Mouse (Mus musculus) megakaryocyte, adult 5-6 weeks (primary cell): Measurements from ENCODE around the gene Prtg. TPM values are rescaled to one million over a fixed set of nuclear protein-coding genes. Genes with fewer than 3 reads are reported as not detected.

ENCODE experiments used
- ATAC-seq: 2 replicates; pipeline ENCODE4 v1.8.0; 2016; ENCODE audit warnings: mild to moderate bottlenecking, inconsistent platforms; ENCODE audit not compliant: poor library complexity, severe bottlenecking
- total RNA-seq, 2 experiments: library from RNA; stranded (forward) in 1 of 2; stranded (reverse) in 1 of 2; fragments of 153-499, 151-499 nt in 1 of 2; fragments of 221-1000, 200-1000 nt in 1 of 2; gene quantifications; 2 replicates each; pipeline versions ENCODE4 v1.2.3 to v1.2.4; 2015 to 2017

Gene Prtg
- total RNA-seq, 2 experiments from 2014 or later = not detected

DNA sequence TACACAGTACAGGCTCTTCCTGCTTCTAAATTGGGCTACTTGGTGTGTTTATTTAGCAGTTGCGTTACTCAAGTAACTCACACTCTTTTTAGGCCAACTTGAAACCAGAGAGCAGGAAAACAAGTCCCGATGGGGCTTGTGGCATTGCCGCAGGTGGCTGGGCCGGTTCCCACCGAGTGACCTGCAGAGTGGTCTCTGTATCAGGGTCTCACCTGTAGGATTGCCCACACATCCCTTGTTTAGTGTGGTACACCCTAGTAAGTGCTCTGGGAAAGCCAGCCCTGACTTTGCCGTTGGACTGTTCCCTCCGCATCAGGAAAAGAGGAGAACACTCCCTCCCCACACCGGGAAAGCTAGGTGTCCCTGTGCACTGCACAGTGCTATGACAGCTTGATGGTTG, 95.4 kb downstream of the Prtg start:
- no peak for ATAC-seq

DNA sequence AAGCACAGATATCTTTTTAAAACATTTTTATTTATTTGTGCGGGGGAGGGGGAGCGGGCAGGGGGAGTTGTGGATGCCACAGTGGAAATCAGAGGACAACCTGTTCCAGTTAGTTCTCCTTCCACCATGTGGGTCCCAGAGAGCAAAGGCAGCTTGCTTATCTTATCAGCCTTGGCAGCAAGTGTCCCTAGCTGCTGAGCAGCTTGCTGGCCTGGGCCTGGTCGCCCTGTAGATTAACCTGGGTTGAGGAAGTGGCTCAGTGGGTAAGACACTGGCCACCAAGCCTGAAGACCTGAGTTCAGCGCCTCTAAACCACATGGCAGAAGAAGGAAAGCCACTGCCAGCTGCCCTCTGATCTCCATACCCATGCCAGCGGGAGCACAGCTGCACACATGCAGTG, 95.9 kb downstream of the Prtg start:
- ATAC-seq = no peak

DNA sequence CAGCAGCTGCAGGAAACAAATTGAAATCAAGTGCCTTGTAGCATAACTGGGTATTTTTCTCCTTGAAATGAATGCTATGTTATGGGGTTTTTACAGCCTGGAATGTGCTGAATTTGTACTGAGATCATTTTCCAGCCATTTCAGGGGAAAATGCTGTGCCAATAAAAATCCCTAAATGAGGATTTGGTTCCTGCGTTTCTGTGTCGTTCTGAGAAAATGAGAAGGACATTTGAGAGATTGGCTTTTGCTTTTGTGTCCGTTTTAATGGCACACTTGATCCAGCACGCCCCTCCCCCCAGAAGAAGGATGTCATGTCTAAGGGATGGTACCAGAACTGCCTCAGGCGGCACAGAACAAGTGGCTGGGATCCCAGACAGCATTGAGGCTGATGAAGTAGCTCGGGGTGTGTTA, 100.0 kb downstream of the Prtg start:
- ATAC-seq = no peak

DNA sequence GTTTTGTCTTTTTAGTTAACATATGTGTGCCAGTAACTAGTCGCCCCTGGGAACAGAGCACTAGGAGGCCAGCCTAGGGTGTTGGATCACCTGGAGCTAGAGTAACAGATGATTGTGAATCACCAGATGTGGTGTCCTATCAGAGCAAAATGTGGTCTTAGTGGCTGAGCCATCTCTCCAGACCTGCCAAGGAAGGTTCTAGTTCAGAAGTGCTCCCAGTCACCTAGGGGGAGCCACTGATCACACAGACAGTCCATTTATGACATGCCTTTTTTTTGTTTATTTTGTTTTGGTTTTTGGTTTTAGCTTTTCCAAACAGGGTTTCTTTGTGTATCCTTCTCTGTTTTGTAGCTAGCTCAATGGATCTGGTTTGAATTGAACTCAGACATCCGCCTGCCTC, 104.7 kb downstream of the Prtg start:
- no peak for ATAC-seq

DNA sequence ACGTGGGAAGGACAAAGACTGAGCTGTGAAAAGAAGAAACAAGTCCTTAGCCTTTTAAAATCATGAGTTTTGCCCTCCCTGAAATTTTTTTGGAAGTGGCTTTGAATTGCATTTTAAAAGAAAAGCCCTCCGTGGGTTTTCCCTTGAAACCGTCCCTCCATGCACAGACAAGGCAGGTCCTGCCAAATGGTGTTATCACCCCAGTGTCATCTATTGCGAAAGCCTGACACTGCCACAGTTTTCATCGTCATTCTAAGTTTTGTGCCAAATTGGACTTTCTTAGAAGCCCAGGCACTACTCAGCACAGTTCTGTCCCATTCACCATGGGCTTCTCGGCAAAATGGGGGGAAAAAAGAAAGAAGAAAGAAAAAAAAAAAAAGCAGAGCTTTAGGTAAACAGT, 106.9 kb downstream of the Prtg start:
- no peak for ATAC-seq

DNA sequence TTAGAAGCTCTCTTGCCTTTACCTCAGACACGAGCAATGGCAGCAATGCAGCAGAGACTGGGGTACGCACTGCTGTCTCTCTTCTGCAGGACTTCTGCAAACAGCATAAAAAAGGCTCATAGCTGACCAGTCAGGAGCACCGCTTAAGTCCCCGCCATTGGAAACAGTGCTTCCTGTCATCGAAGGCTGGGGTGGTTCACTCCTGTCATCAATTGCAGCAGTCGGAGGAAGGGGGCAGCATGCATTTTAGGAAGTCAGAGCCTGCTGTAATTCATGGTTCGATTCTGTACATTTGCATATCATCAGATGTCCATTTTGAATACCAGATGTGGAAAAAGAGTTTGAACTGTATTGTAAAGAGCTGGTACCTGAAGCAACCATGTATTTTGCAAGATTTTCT, 109.1 kb downstream of the Prtg start:
- no peak for ATAC-seq

DNA sequence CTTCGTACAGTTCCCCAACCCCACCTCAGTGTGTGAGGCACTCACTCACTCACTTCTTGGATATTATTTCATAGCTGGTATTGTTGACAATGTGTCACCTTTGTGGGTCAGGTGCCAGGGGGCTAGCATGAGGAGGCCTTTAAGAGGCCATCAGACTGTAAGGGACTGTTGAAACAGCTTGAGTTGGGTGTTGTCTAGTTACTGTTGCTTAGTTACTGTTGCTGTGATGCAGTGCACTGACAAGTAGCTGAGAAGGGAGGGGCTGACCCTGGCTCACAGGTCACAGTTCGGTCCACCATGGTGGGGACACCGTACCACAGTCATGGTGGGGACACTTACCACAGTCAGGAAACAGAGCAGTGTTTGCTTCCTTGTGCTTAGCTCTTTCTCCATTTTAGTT, 116.4 kb downstream of the Prtg start:
- ATAC-seq = no peak

DNA sequence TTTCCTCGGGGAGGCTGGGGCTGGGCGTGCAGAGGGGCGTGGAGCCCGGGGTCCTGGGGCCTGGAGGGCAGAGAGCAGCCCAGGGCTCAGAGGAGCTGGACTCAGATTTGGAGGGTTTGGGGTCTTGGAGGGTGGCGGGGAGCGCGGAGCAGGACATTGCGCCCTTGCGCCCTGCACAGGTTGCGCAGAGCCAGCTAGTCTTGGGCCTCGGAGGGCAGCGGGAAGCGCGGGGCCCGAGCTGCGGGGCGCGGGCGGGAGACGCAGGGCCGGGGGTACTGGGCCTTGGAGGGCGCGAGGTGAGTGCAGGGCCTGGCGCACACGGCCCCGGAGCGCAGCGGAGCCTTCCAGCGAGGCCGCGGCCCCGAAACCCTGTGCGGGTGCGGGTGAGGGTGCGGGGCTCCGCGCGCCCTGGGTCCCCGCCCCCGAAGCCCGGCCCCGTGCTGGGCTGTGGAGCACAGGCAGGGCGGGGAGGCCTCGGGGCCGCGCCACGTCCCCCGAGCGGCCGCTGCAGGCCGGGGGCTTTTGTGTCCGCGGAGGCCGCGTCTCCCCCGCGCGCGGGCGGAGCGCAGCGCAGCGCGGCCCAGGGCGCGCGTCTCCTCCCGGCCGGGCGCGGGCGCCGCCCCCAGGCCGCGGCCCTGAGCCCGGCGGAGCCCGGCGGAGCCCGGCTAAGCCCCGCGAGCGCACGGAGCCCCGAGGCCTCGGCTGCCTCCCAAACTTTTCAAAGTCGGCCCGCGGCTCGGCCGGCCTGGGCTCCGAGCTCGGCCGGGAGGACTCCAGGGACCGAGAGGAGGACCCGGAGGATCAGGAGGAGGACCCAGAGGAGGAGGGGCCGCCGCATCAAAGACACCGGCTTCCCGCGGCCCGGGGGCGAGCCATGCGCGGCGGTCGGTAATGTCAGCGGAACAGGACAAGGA, 118.6 kb downstream of the Prtg start, which contains the start of gene Pygo1:
TSS of gene Pygo1 (plus strand) at position 625 of the 914 bp plus-strand sequence.
- ATAC-seq = no peak

DNA sequence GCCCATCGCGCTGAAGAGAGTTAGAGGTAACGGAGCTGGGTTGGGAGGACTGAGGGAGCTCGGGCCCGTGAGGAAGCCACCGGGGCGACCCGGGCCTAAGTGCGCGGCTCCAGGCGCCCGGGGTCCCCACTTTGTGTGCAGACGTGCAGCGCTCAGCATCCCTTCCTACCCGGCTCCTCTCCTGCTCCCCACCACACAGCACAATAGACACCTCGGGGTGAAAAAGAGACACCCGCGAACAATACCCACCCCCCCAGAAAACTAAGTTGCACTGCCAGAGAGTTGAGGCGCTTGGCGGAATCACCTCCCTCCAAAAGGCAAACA, 119.2 kb downstream of the Prtg start:
- ATAC-seq = no peak

DNA sequence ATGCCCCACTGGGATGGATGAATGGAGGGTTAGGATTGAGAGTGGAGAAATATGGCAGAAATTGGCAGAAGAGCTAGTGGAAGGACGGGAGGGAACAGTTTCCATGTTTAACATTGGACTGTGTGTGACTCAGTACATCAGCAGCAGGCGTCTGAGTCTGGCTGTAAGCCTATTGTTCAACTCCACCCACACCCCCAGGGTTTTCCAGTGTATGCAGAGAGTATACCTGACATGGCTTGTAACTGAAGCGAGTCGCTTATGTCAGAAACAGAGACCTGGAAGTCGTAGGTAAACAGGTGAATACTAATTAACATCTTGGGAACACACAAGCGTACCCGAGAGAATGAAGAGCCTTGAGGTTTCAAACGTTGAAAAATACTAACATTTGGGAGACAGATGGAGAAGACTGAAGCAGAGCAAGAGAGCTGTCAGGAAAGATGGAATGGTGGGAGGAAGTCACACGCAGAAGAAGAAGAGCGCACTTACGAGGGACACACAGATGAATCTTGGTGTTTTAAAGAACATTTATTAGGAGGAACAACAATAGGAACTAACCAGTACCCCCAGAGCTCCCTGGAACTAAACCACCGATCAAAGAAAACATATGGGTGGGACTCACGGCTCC, 124.6 kb downstream of the Prtg start:
- no peak for ATAC-seq

DNA sequence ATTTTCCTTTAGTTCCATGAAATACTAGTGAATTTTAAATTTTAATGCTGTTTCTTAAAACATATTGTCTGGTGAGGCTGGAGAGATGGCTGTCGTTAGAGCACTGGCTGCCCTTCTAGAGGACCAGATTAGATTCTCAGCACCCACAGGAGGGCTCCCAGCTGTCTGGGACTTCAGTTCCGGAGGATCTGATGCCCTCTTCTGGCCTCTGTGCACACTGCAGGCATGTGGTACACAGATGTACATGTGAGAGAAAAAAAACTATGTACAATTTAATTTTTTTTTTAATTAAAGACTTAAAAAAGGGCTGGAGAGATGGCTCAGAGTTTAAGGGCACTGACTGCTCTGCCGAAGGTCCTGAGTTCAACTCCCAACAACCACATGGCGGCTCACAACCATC, 128.6 kb downstream of the Prtg start:
- no peak for ATAC-seq

DNA sequence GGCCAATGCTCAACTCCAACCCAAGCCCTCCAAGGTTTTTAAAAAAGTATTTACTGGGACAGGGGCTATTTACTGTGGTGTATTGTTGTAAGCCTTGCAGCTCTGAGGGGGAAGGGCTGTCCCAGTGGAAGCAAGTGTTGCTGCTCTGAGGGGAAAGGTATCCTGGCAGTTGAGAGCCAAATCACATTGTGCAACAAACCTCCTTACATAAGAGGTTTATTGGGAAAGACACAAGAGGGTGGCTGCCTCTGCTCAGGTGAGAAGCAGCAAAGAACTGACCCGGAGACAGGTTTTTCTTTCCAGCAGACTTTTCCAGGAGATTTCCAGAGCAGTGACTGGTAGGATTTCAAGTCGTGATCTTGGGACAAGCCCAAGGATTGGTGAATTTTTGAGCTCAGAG, 129.6 kb downstream of the Prtg start:
- no peak for ATAC-seq

DNA sequence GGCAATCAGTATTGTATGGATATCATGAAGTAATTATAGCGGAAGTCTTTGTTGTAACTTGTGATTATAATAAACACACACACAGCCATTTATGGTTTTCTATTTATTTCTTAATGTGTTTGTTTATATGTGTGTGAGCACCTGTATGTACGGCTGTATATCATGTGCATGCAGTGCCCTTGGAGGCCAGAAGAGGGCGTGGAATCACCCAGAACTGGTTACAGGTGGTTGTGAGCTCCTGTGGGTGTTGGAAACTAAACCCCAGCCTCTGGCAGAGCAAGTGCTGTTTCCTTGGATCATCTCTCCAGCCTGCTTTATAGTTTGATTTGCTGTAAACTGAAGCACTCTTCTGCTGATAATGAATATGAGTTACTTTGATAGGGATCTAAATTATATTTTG, 136.8 kb downstream of the Prtg start:
- no peak for ATAC-seq

DNA sequence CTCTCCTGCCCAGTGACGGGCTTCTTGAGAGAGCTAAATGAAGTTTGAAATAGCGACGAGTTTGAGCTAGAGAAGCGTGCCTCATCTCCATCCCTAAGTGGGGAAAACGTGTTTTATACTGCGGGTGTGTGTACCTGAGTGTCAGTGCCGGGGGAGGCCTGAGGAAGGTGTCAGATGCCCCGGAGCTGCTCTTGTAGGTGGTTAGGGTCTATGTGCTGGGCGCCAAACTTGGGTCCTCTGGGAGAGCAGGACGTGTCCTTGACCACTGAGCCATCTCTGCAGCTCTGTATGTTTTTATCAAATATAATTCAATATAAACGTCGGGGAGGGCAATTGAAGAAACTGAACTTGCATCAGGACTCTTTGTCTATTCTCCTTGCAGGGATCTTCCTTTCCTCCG, 137.6 kb downstream of the Prtg start:
- ATAC-seq = no peak

DNA sequence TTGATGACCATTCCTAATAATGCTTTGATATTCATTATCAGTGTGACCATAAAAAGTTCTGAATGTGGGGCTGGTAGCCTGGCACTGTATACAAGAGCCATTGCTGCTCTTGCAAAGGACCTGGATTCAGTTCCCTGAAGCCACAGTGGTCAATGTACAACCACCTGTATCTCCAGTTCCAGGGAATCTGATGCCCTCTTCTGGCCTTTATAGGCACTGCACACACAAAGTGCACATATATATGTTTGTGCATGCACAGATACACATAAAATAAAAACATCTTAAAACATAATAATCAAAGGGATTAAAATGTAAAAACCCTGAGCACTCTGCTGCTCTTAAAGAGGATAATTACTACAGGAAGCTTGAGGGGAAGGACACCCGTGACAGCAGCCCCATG, 140.3 kb downstream of the Prtg start:
- no peak for ATAC-seq

DNA sequence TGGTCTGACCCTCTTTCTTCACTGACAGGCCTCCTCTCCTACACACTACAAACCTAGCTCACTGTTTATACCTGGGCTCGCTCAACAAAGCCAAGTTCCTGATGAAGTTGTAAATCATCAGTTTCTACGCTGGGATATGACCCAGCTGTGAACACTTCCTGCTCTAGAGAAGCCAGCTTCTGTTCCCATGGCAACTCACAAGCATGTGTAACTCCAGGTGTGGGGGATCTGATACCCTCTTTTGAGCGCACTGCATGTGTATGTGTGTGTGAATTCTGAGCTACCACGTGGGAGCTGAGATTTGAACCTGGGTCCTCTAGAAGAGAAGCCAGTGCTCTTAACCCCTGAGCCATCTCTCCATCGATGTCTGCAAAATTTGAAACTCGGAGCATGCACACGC, 142.9 kb downstream of the Prtg start:
- ATAC-seq = no peak

DNA sequence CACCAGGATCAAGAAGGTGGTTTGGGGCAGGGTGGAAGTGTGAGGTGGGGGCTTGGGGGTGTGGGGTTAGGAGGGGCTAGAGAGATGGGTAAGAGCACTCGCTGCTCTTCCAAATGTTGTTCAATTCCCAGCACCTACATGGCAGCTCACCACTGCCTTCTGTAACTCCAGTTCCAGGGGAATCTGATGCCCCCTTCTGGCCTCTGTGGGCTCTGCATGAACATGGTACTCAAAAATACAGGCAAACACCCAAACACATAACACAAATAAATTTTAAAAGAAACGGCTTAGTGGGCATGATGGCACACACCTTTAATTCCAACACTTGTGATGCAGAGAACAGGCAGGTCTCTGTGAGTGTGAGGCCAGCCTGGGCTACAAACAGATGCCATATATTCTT, 148.1 kb downstream of the Prtg start:
- ATAC-seq = no peak

DNA sequence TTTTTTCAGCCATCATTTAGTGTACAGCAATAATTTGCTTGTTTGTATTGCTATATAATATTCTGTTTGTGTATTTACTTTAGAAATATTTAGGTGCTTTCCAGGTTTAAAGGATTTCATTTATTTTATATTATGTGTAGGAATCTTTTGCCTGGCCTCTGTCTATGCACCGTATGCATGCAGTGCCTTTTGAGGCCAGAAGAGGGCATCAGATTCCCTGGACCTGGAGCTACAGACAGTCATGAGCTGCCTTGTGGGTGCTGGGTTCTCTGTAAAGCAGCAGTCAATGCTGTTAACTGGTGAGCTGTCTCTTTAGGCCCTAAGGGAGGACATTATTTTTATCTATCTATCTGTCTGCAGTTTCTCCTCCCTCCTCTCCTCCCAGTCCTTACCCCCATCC, 148.9 kb downstream of the Prtg start:
- ATAC-seq = peak; percentile 59

DNA sequence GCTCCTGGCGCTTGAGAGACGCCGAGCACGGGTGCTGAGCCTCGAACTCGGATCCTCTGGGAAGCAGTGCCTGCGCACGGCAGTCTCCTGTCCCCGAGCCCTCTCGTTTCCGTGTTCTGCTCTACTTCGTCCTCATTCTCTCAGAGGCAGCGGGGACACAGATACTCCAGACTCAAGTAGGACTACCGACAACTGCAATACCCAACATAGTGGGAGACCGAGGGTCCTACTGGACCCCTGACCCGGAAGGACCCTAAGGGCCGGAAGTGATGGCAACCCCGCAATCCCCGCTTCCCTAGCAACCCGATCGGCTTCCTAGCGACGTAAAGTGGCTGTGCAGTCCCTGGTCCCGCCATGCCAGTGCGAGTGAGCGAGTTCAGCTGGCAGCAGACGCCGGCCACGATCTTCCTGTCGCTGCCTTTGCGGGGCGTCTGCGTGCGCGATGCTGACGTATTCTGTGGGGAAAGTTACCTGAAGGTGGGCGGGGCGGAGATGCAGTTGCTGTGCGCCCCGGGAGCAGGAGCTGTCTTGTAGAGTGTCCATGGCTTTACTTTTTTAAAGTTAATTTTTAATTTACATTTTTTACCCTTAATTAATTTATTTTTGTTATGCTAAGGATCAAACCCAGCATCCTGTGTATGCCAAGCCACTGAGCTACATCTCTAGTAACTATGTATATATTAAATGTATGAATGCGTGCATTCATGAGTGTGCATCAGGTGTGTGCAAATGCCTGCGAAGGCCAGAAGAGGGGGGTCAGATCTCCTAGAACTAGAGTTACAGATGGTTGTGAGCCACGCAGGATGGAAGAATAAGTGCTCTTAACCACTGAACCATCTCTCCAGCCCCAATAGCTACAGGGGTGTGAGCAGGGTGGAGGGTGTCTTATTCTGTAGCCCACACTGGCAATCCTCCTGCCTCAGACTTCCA, 152.1 kb downstream of the Prtg start, which contains the start of the genes Dyx1c1 and Gm44503:
TSS of gene Dyx1c1 (plus strand) at position 265 of the 930 bp plus-strand sequence.
TSS of gene Gm44503 (plus strand) at position 332 of the 930 bp plus-strand sequence.
- ATAC-seq = peak; percentile 95

DNA sequence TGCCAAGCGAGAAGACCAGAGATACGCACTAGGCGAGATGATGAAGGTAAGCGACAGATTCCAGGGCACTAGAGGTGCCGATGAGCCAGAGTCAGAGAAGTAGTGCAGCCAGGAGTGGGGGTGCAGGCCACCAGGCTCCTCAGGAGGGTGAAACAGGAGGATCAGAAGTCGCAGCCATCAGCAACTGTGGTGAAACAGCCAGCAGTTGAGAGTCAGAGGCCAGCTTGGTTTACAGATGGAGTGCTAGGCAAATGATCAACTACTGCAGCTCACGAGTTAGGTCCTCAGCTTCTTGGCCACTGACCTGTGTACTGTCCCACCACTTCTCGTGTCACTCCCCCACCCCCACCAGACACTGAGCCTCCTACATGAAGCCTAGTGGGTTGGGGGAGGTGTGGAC, 154.7 kb downstream of the Prtg start:
- ATAC-seq = no peak

DNA sequence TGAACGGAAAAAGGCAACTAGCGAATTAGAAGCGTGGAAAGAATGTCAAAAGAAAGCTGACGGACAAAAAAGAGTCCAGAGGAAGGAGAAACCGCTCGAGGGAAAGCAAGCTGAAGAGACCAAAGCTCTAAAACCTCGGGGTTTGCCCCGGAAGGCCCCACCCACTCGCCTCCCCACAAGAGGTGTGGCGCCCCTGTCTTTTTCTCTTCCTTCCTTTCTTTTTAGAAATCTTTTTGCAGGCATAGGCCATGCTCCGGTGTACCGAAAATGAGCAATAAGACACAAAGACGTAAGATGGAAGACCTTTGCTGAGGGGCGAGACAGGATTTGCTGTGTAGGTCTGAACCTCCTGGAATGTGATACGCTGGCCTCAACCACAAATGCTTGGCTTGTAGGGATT, 155.3 kb downstream of the Prtg start:
- ATAC-seq = no peak
